Mouse (Mus musculus) kidney, postnatal 25 days (tissue): ENCODE measurements around the gene Etv6.
A peak's percentile ranks its signal among the peaks of the same experiment; 100 is the strongest.

ENCODE experiments used
- DNase-seq, 2 experiments: peaks; one replicate each; pipeline ENCODE4 v3.0.0; 2021; ENCODE audit warnings: mixed read lengths in 2 of 2

The Etv6 gene

GRCm38 (mm10) chr6:134115219-134115968 is 79.9 kb downstream of the Etv6 start:
- DNase-seq, result no peak

- no peak for DNase-seq
Observed at GRCm38 (mm10) chr6:134117380-134117938, 82.0 kb downstream of the Etv6 start.

- DNase-seq, result no peak
Observed at GRCm38 (mm10) chr6:134118506-134118905, 83.0 kb downstream of the Etv6 start.

DNA sequence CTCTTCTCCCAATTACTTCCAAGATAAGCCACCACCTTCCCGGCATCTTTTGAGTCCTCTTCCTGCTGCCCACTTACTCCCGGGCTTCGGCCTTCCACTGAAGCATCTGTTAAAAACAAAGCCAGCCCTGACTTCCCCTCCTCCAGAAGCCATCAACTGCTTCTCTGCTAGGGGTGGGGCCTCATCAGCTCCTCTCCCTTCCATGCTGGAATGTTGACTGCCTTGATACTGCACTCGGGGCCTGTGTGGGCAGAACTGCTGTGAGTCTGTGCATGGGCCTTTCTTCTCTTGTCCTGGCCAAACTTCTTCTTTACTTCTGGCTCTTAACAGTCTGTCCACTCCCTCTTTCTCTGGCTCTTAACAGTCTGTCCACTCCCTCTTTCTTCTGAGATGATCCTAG is 83.6 kb downstream of the Etv6 start:
- no peak for DNase-seq

GRCm38 (mm10) chr6:134120227-134120626 is 84.7 kb downstream of the Etv6 start:
- no peak for DNase-seq

GRCm38 (mm10) chr6:134120712-134121111 is 85.2 kb downstream of the Etv6 start:
- peak in 1 of 2 experiments; percentile 58 for DNase-seq

DNA sequence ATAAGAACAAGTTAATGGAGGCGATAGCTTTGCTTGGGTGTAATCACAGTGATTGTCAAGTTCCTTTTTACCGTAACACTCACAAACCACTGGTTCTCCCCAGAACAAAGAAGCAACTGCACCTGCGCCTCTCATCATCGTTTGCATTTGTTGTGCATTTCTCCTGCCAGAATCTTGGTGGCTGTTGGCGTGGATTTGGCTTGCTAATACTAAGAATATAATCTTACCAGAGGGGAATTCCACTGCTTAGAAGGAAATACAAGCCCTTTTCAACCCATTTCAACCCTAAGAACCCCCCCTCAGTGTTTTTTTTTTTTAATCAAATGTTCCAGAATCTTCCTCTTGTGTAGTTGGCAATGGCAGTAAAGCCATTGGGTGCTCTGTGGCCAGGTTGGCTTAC is 87.4 kb downstream of the Etv6 start:
- DNase-seq, result no peak

GRCm38 (mm10) chr6:134123474-134123873 is 88.0 kb downstream of the Etv6 start:
- no peak for DNase-seq

DNA sequence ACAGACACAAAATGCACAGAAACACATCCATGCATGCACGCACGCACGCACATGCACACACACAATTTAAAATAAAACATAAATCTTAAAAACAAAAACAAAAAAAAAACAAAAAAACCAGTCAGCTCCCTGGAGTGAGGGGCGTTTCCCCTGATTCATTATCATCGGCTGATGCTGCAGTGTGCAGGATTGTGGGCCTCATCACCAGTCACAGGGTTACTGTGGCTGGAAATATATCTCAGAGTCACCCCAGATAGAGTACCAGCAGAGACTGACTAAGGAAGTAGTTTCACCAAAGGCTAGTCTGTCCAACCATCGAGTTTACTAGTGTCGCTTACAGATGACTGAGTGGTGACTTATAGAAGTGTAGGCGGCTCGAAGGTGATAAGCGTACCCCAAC is 88.8 kb downstream of the Etv6 start:
- DNase-seq, result no peak

GRCm38 (mm10) chr6:134127996-134128395 is 92.5 kb downstream of the Etv6 start:
- peak in 1 of 2 experiments; percentile 56 for DNase-seq

DNA sequence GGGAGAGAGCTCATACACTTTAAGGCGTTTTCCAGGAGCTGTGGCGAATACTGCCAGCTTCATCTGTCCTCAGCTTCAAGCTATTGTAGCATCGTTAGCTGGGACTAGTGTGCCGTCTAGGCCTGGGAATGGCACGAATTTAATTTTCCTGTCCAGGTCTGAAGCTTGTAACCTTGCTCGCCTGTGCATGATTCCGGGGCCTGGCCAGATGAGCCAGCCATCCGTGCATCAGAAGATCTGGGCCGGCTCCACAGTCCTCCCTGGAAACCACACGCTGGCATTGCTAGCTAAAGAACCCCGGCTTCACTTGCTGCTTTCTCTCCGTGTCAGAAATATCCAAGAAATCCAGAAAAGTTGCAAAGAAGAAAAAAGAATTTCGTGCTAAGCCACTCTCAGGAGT is 93.1 kb downstream of the Etv6 start:
- no peak for DNase-seq

DNA sequence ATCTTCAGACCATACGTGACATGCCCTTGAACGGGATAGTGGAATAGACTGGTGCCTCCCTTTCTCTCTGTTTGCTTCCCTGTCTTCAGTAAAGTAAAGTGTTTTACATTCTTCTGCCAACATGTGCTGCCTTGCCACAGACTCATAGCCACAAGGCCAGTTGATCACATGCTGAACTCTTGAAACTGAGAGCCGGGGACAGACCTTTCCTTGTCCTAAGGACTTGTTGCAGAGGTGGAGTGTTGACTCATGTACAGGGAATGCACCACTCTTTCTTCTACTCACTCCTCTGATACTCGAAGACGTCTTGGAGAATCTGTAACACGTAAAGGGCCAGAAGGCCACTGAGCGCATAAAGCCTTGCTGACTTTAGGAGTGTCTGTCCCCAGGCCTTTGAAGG is 94.3 kb downstream of the Etv6 start:
- no peak for DNase-seq

- DNase-seq, result no peak
Observed at GRCm38 (mm10) chr6:134130816-134131215, 95.3 kb downstream of the Etv6 start.

GRCm38 (mm10) chr6:134131601-134132000 is 96.1 kb downstream of the Etv6 start:
- DNase-seq, result no peak

- DNase-seq, result no peak
Observed at GRCm38 (mm10) chr6:134133756-134134155, 98.3 kb downstream of the Etv6 start.

DNA sequence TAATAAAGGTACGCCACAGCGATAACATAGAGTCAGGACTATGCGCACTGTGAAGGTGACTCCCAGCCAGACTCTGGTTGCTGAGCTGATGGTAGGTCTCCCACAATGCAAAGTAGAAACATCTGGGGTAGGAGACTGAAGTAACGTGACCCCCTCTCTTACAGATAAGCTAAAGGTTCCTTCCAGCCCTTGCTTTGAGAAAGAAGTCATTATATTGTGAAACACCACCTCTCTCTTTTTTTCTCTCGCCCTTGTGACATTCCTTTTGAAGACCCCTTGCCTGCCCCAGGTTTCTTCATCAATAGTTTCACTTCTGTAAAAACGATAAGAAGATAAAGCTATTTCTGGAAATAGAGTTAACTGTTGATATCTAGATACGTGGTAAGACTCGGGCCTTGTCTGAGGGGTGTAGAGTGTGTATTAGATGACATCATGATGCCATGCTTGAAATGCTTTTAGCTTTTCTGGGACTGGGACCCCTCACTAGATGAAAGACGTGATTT is 99.4 kb downstream of the Etv6 start:
- no peak for DNase-seq

DNA sequence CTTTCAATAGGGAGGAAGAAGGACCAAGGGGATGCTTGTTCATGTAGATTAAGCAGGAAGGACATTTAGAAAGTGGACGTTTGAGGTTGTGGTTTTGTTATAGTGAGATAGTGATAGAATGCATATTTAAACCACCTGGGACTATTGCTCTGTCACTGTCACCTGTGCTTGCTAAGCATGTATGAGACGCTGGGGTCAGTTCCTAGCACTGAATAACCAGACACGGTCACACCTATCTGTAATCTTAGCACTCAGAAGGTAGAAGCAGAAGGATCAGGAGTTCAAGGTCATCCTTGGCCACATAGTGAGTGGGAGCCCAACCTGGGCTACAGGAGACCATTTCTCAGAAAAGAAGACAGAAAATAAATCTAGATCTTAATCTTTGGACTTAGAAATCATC is 100.8 kb downstream of the Etv6 start:
- no peak for DNase-seq

DNA sequence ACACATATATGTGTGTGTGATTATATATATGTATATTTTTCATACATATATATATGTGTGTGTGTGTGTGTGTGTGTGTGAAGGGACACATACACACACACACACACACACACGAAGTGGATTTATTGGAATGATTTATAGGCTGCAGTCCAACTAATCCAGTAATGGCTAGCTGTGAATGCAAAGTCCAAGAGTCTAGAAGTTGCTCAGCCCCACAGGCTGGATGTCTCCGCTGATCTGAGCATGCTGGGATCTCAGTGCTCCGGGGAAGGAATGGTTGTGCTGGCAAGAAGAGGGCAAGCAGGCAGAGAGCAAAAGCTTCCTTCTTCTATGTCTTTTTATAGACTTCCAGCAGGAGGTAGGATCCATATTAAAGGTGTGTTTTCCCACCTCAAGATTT is 103.9 kb downstream of the Etv6 start:
- DNase-seq, result peak; percentile 36 to 71

DNA sequence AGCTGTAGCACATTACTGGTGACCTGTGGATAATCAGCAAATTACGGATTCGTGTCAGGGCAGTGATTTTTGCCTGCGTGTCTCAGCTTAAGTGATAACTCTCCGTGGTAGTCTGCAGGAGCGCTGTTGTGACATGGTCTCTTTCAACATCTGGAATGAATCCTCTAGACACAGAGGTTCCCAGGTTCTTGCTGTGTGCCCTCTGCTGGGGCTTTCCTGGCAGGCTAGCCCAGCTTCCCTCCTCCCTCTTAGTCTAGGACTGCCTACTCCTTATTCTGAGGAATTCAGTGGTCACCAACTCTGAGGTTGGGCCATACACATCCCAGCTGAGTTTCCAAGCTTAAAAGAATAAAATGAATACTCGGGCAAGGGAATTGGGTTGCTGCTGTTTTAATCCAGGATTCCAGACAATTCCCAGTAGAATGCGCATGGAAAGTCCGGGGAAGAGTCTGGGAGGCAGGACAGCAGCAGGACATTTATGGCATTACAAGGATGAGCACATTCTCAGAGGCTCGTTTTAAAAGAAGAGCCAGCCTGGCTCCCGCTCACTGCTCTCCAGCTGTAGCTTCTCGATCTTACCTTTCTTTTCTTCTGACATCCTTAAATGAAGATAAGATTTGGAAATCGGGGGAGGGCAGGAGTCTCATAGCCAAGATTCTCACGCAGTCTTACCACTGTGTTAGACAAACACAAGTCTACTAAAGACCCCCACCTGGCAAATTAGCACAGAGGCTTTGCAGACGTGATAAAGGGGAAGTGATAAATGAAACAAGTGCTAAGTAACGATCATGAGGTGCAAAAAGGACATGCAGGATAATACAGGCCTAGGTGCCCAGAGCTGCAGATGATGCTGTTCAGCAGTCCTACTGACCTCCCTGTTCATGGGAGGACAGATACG is 105.5 kb downstream of the Etv6 start:
- no peak for DNase-seq

- DNase-seq, result no peak
Observed at GRCm38 (mm10) chr6:134141616-134142165, 106.2 kb downstream of the Etv6 start.

DNA sequence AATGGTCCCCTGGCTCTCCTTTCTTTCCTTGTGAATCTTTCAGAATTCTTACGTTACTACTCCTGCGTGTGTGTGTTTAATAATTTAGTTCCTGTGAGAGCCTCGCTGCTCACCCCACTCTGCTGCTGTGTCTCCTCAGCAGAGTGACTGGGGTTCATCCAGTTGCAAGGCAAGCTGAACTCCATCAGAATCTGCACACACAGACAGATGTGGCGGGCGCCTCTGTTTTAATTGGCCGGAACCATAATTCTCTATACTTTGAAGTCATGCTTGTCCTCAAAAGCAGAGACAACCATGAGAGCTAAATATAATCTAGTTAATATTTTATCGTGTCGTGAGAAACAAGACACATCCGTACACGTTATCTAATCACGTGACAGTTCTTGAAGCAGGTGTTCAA is 107.2 kb downstream of the Etv6 start:
- DNase-seq, result no peak

DNA sequence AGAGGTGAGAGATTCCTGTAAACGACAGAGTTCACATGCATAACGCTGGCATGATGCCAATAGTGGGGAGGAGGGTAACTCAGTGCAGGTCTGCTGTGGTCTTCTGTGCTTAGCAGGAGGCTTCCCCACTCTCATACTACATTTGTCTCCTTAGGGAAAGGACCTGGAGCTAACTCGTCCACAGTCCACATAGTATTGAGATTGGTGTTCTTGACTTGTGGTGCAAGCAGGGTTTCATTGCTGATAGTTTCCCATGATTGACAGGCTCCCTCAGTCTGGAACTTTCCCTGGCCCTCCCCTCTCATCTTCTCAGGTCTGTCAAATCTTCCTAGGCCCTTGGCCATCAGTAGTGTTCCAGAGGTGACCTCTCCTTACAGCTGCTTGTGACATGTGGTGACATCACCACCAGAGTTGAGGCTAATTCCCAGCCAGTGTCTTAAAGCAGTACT is 108.2 kb downstream of the Etv6 start:
- peak in 1 of 2 experiments; percentile 39 for DNase-seq
